Mouse (Mus musculus): Measurements from ENCODE around the gene Ptpn1. TPM values are rescaled to one million over a fixed set of nuclear protein-coding genes. Genes with fewer than 3 reads are reported as not detected.

The Ptpn1 gene
- polyA plus RNA-seq, 1 experiment from 2014 or later = 59.5 TPM

- Histone ChIP-seq H3K4me2 (0 out of 2 replicates have a peak overlapping the region, but pooled peaks have one; percentile 30), H3K36me3 (no peaks in the 10 kb centered on the region), H3K27ac (ENCODE audit: poor library complexity, severe bottlenecking) (peak overlapping the region; percentile 76), H3K4me3 (no peak overlapping the region), H3K9ac (no peak overlapping the region), H3K4me1 (replicated peaks) (peaks cover 86% of the 10 kb centered on the region), H3K9me3 (replicated peaks) (no peaks in the 10 kb centered on the region), H3K27me3 (replicated peaks) (no peaks in the 10 kb centered on the region)
- no peak for ATAC-seq (ENCODE audit: insufficient number of reproducible peaks, low FRiP score)
- 62% methylated on average over 4 of the region's 4 CpGs for WGBS
Observed at GRCm38 (mm10) chr2:167939204-167939603, 7.3 kb downstream of the Ptpn1 start.

GRCm38 (mm10) chr2:167939632-167940399, 8.0 kb downstream of the Ptpn1 start:
- peak overlapping the region; percentile 76 for H3K27ac ChIP-seq (ENCODE audit: poor library complexity, severe bottlenecking)
- no peaks in the 10 kb centered on the region for H3K27me3 ChIP-seq (replicated peaks)
- H3K4me1 ChIP-seq (replicated peaks) = peaks cover 89% of the 10 kb centered on the region
- WGBS = 30% methylated on average over 11 of the region's 11 CpGs
- ATAC-seq (ENCODE audit: insufficient number of reproducible peaks, low FRiP score) = 0 out of 2 replicates have a peak, but pooled peaks have one; percentile 2
- no peak overlapping the region for H3K4me3 ChIP-seq
- H3K9me3 ChIP-seq (replicated peaks) = no peaks in the 10 kb centered on the region
- H3K9ac ChIP-seq = no peak overlapping the region
- H3K4me2 ChIP-seq = peak overlapping the region; percentile 30; the same call in 1 of the 2 replicates
- H3K36me3 ChIP-seq = no peaks in the 10 kb centered on the region

- H3K9me3 ChIP-seq (replicated peaks) = no peaks in the 10 kb centered on the region
- 88% methylated on average over 11 of the region's 11 CpGs for WGBS
- H3K4me2 ChIP-seq = 0 out of 2 replicates have a peak overlapping the region, but pooled peaks have one; percentile 30
- no peak overlapping the region for H3K9ac ChIP-seq
- H3K36me3 ChIP-seq = no peaks in the 10 kb centered on the region
- peak overlapping the region; percentile 76 for H3K27ac ChIP-seq (ENCODE audit: poor library complexity, severe bottlenecking)
- H3K27me3 ChIP-seq (replicated peaks) = no peaks in the 10 kb centered on the region
- no peak for ATAC-seq (ENCODE audit: insufficient number of reproducible peaks, low FRiP score)
- peaks cover 90% of the 10 kb centered on the region for H3K4me1 ChIP-seq (replicated peaks)
- H3K4me3 ChIP-seq = no peak overlapping the region
Observed at GRCm38 (mm10) chr2:167940636-167941035, 8.8 kb downstream of the Ptpn1 start.

- no peaks in the 10 kb centered on the region for H3K36me3 ChIP-seq
- ATAC-seq (ENCODE audit: insufficient number of reproducible peaks, low FRiP score) = no peak
- no peaks in the 10 kb centered on the region for H3K9me3 ChIP-seq (replicated peaks)
- H3K27ac ChIP-seq (ENCODE audit: poor library complexity, severe bottlenecking) = peak overlapping the region; percentile 76; the same call in 1 of the 2 replicates
- peak overlapping the region; percentile 45; the same call in 1 of the 2 replicates for H3K4me2 ChIP-seq
- 68% methylated on average over 4 of the region's 4 CpGs for WGBS
- no peak overlapping the region for H3K4me3 ChIP-seq
- no peaks in the 10 kb centered on the region for H3K27me3 ChIP-seq (replicated peaks)
- H3K9ac ChIP-seq = peak overlapping the region; percentile 37; the same call in 1 of the 2 replicates
- H3K4me1 ChIP-seq (replicated peaks) = peaks cover 87% of the 10 kb centered on the region
Observed at GRCm38 (mm10) chr2:167941320-167941719, 9.5 kb downstream of the Ptpn1 start.

- H3K27ac ChIP-seq (ENCODE audit: poor library complexity, severe bottlenecking) = peak overlapping the region; percentile 76
- H3K36me3 ChIP-seq = no peaks in the 10 kb centered on the region
- H3K4me3 ChIP-seq = no peak overlapping the region
- peaks cover 86% of the 10 kb centered on the region for H3K4me1 ChIP-seq (replicated peaks)
- H3K9ac ChIP-seq = peak overlapping the region; percentile 58
- H3K4me2 ChIP-seq = peak overlapping the region; percentile 45
- H3K9me3 ChIP-seq (replicated peaks) = no peaks in the 10 kb centered on the region
- H3K27me3 ChIP-seq (replicated peaks) = no peaks in the 10 kb centered on the region
- no peak for ATAC-seq (ENCODE audit: insufficient number of reproducible peaks, low FRiP score)
- WGBS = 49% methylated on average over 6 of the region's 6 CpGs
Observed at GRCm38 (mm10) chr2:167941745-167942176, 9.9 kb downstream of the Ptpn1 start.

- Histone ChIP-seq H3K4me2 (peak overlapping the region; percentile 45), H3K4me3 (no peak overlapping the region), H3K36me3 (no peaks in the 10 kb centered on the region), H3K9me3 (replicated peaks) (no peaks in the 10 kb centered on the region), H3K9ac (peak overlapping the region; percentile 58; the same call in 1 of the 2 replicates), H3K27me3 (replicated peaks) (no peaks in the 10 kb centered on the region), H3K27ac (ENCODE audit: poor library complexity, severe bottlenecking) (peak overlapping the region; percentile 76), H3K4me1 (replicated peaks) (peaks cover 85% of the 10 kb centered on the region)
- peak; percentile 20; the same call in 1 of the 2 replicates for ATAC-seq (ENCODE audit: insufficient number of reproducible peaks, low FRiP score)
- 39% methylated on average over 8 of the region's 8 CpGs for WGBS
Observed at GRCm38 (mm10) chr2:167942199-167942925, 10.5 kb downstream of the Ptpn1 start.

GRCm38 (mm10) chr2:167942926-167943633, 11.2 kb downstream of the Ptpn1 start:
- Histone ChIP-seq H3K4me3 (no peak overlapping the region), H3K4me2 (peak overlapping the region; percentile 45)

GRCm38 (mm10) chr2:167944193-167944592, 12.3 kb downstream of the Ptpn1 start:
- Histone ChIP-seq H3K27ac (ENCODE audit: poor library complexity, severe bottlenecking) (no peak overlapping the region), H3K4me2 (no peak overlapping the region), H3K36me3 (no peaks in the 10 kb centered on the region), H3K9ac (no peak overlapping the region), H3K27me3 (replicated peaks) (no peaks in the 10 kb centered on the region), H3K4me3 (no peak overlapping the region), H3K4me1 (replicated peaks) (peaks cover 94% of the 10 kb centered on the region), H3K9me3 (replicated peaks) (no peaks in the 10 kb centered on the region)
- WGBS = 88% methylated on average over 3 of the region's 3 CpGs
- ATAC-seq (ENCODE audit: insufficient number of reproducible peaks, low FRiP score) = no peak

More at GRCm38 (mm10) chr2:167942926-167943633, 11.2 kb downstream of the Ptpn1 start:
- ATAC-seq (ENCODE audit: insufficient number of reproducible peaks, low FRiP score) = no peak
- Histone ChIP-seq H3K9me3 (replicated peaks) (no peaks in the 10 kb centered on the region), H3K4me1 (replicated peaks) (peaks cover 91% of the 10 kb centered on the region), H3K27me3 (replicated peaks) (no peaks in the 10 kb centered on the region), H3K27ac (ENCODE audit: poor library complexity, severe bottlenecking) (peak overlapping the region; percentile 76), H3K36me3 (no peaks in the 10 kb centered on the region), H3K9ac (peak overlapping the region; percentile 41)
- WGBS = 51% methylated on average over 12 of the region's 12 CpGs

- H3K27ac ChIP-seq (ENCODE audit: poor library complexity, severe bottlenecking) = no peak overlapping the region
- no peaks in the 10 kb centered on the region for H3K36me3 ChIP-seq
- ATAC-seq (ENCODE audit: insufficient number of reproducible peaks, low FRiP score) = no peak
- H3K27me3 ChIP-seq (replicated peaks) = no peaks in the 10 kb centered on the region
- no peak overlapping the region for H3K4me3 ChIP-seq
- H3K9me3 ChIP-seq (replicated peaks) = no peaks in the 10 kb centered on the region
- peaks cover 91% of the 10 kb centered on the region for H3K4me1 ChIP-seq (replicated peaks)
- H3K4me2 ChIP-seq = no peak overlapping the region
- H3K9ac ChIP-seq = no peak overlapping the region
- WGBS = 81% methylated on average over 5 of the region's 5 CpGs
Observed at GRCm38 (mm10) chr2:167945451-167945850, 13.6 kb downstream of the Ptpn1 start.

- ATAC-seq (ENCODE audit: insufficient number of reproducible peaks, low FRiP score) = no peak
- Histone ChIP-seq H3K4me1 (replicated peaks) (peaks cover 84% of the 10 kb centered on the region), H3K4me3 (no peak overlapping the region), H3K36me3 (no peaks in the 10 kb centered on the region), H3K4me2 (no peak overlapping the region), H3K27ac (ENCODE audit: poor library complexity, severe bottlenecking) (no peak overlapping the region), H3K9me3 (replicated peaks) (no peaks in the 10 kb centered on the region), H3K9ac (no peak overlapping the region), H3K27me3 (replicated peaks) (no peaks in the 10 kb centered on the region)
- 63% methylated on average over 3 of the region's 3 CpGs for WGBS
Observed at GRCm38 (mm10) chr2:167947251-167947650, 15.4 kb downstream of the Ptpn1 start.
